In the genomic region with DNA sequence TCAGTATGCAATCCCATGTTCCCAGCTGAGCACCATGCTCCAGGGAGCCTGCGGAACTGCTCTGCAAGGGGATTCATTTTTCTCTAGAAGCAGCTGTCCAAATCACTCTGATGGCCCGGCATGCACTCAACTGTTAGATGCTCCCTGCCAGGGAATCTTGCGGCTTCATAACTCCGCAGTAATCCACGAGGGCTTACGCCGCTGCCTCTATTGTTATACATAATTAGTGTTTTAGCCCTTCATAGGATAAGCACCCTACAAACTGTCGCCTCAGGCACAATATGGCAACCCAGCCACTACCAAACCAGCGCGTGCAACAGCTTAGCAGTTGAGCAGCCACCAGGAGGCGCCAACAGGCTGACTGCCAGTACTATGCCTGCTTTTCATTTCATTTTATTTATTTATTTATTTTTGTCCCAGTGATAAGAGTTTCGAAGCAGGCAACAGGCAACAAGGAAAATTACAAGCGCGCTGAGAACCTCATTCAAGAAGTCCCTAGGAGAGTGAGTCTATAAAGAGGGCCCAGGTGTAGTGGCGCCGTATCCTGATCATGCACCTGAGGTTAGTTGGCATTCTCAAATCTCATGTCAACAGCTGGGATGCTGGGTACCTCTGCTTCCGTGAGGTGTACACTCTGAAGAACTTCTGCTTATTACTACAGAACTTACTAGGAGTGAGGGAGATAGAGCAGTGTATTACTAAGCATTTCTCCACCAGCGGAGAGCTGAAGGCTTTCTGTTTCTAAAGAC, we compare ENCODE assay signal across 8 mouse cellular contexts.
DNase-seq lines count a peak whose midpoint lies in the region; ATAC-seq and TF ChIP-seq lines count a peak whose summit lies in the region.

No protein-coding gene starts in this region.

- no peaks in the 10 kb centered on the region for H3K36me3 ChIP-seq in embryonic facial prominence, embryonic 11.5 days (replicated peaks; ENCODE audit: control insufficient read depth, insufficient read depth, low read depth, low read length)
- no peaks in the 10 kb centered on the region for H3K36me3 ChIP-seq in lung, embryonic 15.5 days

- WGBS in embryonic facial prominence, embryonic 11.5 days, result 53% methylated on average over 18 of the region's 18 CpGs
- 73% methylated on average over 18 of the region's 18 CpGs for WGBS in lung, embryonic 15.5 days

- no peak overlapping the region for H3K27ac ChIP-seq in embryonic facial prominence, embryonic 11.5 days (replicated peaks; ENCODE audit: low read depth, low read length)
- no peak overlapping the region for H3K27ac ChIP-seq in layer of hippocampus, adult 2 months
- no peak overlapping the region for H3K27ac ChIP-seq in lung, embryonic 15.5 days

- peak; percentile 85 for ATAC-seq in embryonic facial prominence, embryonic 11.5 days (replicated peaks; ENCODE audit: insufficient number of reproducible peaks, low FRiP score, low TSS enrichment, low read depth)
- ATAC-seq in lung, embryonic 15.5 days (ENCODE audit: borderline replicate concordance, extremely low read depth, low FRiP score, low TSS enrichment), result 0 out of 2 replicates have a peak, but pooled peaks have one; percentile 42

- intact Hi-C loops in heart, postnatal 10 days (cut with DNase I), result loop anchor here (5.0 kb wide), 1 partner anchor 506 kb away; no protein-coding TSS in a partner anchor

- peak; percentile 94 for TF ChIP-seq CTCF in layer of hippocampus, adult 2 months (conservative IDR thresholded peaks at IDR 0.05)

- H3K9me3 ChIP-seq in embryonic facial prominence, embryonic 11.5 days (replicated peaks; ENCODE audit: control insufficient read depth, low read length), result no peaks in the 10 kb centered on the region
- H3K9me3 ChIP-seq in lung, embryonic 15.5 days, result no peaks in the 10 kb centered on the region

- H3K4me2 ChIP-seq in embryonic facial prominence, embryonic 11.5 days (ENCODE audit: low read depth, low read length), result no peak overlapping the region
- H3K4me2 ChIP-seq in lung, embryonic 15.5 days, result no peak overlapping the region

- no peaks in the 10 kb centered on the region for H3K4me1 ChIP-seq in embryonic facial prominence, embryonic 11.5 days (ENCODE audit: control insufficient read depth, insufficient read depth, low read length)
- no peaks in the 10 kb centered on the region for H3K4me1 ChIP-seq in lung, embryonic 15.5 days

- no peak overlapping the region for H3K9ac ChIP-seq in embryonic facial prominence, embryonic 11.5 days (replicated peaks; ENCODE audit: low read length)
- H3K9ac ChIP-seq in lung, embryonic 15.5 days, result no peak overlapping the region

- DNase-seq in CD4-positive, CD25-positive, alpha-beta regulatory T cell, adult 2 months (ENCODE audit: low read depth, low spot score), result peak; percentile 79
- peak; percentile 9 for DNase-seq in adrenal gland, adult 8-10 months
- peak; percentile 82 for DNase-seq in embryonic facial prominence, embryonic 11.5 days (ENCODE audit: low spot score)
- peak; percentile 51 to 76 for DNase-seq in heart, postnatal 10 days
- DNase-seq in layer of hippocampus, adult 2 months (ENCODE audit: low spot score in 2 of 2), result peak; percentile 76 to 82
- DNase-seq in retina, adult 2 months (ENCODE audit: low read depth, low spot score), result peak; percentile 15
- DNase-seq in thymus, postnatal 25 days, result peak; percentile 76

- H3K4me3 ChIP-seq in embryonic facial prominence, embryonic 11.5 days (ENCODE audit: low read depth, low read length), result no peak overlapping the region
- H3K4me3 ChIP-seq in layer of hippocampus, adult 2 months, result peak overlapping the region; percentile 39
- H3K4me3 ChIP-seq in lung, embryonic 15.5 days, result no peak overlapping the region

- H3K27me3 ChIP-seq in embryonic facial prominence, embryonic 11.5 days (ENCODE audit: control insufficient read depth, insufficient read depth, low read length), result no peaks in the 10 kb centered on the region
- H3K27me3 ChIP-seq in lung, embryonic 15.5 days, result no peaks in the 10 kb centered on the region

Comparison
In these comparisons a context has a peak if more than half of its experiments do, and no peak if none do; other contexts are left out.
1. DNase-seq: peak in every context shown above with its lines; median percentile 82 in embryonic facial prominence, embryonic 11.5 days; 79 in CD4-positive, CD25-positive, alpha-beta regulatory T cell, adult 2 months; 79 in layer of hippocampus, adult 2 months; 76 in thymus, postnatal 25 days; 64 in heart, postnatal 10 days; 15 in retina, adult 2 months; 9 in adrenal gland, adult 8-10 months.